Mouse (Mus musculus): ENCODE measurements around the gene Edem3. TPM values are rescaled to one million over a fixed set of nuclear protein-coding genes. Genes with fewer than 3 reads are reported as not detected.

Edem3 gene
- 4.8 and 5.3 TPM in 2 replicates for polyA plus RNA-seq (2012; rRNA removed)

DNA sequence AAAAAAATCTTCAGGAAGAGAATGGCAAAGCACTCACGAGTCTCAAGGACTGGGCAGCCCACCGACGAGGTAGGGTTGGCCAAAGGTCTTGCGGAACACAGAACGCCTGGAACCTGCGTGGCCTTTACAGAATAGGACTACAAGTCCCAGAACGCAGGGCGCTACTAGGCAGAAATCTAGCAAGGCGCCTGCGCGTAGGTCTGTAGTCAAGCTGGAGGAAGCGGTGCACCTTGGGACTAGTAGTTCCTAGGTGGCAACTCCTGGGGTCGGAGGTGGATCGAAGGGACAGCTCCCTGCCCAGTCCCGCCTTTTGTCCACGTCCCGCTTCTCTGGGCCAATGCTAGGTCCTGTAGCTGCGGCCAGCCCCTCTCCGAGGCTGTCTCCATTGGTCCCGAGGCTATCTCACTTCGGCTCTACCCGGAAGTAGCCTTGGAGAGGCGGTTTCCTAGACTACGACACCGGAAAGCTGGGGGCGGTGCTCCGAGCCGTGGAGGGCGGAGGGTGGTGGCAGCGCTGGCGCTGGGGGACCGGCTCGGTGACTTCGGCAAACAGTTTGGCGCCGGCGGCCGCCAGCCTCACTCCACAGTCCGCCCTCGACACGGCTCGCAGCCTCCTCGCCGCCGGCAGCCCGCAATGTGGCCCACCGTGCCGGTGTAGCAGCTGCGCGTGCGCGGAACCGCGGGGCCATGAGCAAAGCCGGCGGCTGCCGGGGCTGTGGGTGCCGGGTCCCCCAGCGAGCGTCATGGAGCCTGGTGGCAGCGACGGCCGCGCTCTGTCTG is at the start of gene Edem3:
Gene Edem3, plus strand, starts transcription at position 491 of the 779 bp plus-strand sequence.

Other genes with a start within 250 kb of the Edem3 start
- 1.2 and 1.6 TPM in 2 replicates for gene Fam129a, start 184.2 kb upstream of the Edem3 start, polyA plus RNA-seq (2012; rRNA removed)